Mouse (Mus musculus) macrophage (primary cell): Measurements from ENCODE around the gene Aplf. TPM values are rescaled to one million over a fixed set of nuclear protein-coding genes. Genes with fewer than 3 reads are reported as not detected.
A peak's percentile ranks its signal among the peaks of the same experiment; 100 is the strongest.

Experiments used
- H3K27ac ChIP-seq: fragments of 350-480 bp; formaldehyde crosslinking; 2 replicates; pipeline ENCODE4 v1.9.0; 2021
- H3K36me3 ChIP-seq: fragments of 350-480 bp; formaldehyde crosslinking; 2 replicates; pipeline ENCODE4 v1.9.0; 2021; ENCODE audit errors: inconsistent target
- H3K4me3 ChIP-seq: fragments of 350-480 bp; formaldehyde crosslinking; 2 replicates; pipeline ENCODE4 v1.9.0; 2021; ENCODE audit errors: inconsistent target
- H3K79me2 ChIP-seq: fragments of 350-480 bp; formaldehyde crosslinking; 2 replicates; pipeline ENCODE4 v1.9.0; 2021; ENCODE audit errors: inconsistent target
- WGBS: methylation state at CpG from one replicate; pipeline ENCODE4 v1.1.7; 2026; ENCODE audit warnings: inconsistent platforms; ENCODE audit not compliant: missing documents; 5-methylcytosine and 5-hydroxymethylcytosine counted together
- polyA plus RNA-seq: library from polyadenylated mRNA; stranded (reverse); fragments of 250-400 nt; gene quantifications from 3 replicates; pipeline ENCODE4 v1.2.4, GENCODE M21; 2018; ENCODE audit warnings: inconsistent platforms

Gene Aplf
- polyA plus RNA-seq, 1 experiment from 2014 or later, result 8.1 TPM

GRCm38 (mm10) chr6:87594188-87594587 is 77.8 kb downstream of the Aplf start:
- WGBS, result 91% methylated on average over 6 of the region's 6 CpGs
- no peaks in the 10 kb centered on the region for H3K36me3 ChIP-seq
- no peaks in the 10 kb centered on the region for H3K79me2 ChIP-seq
- H3K27ac ChIP-seq, result no peak overlapping the region
- no peak overlapping the region for H3K4me3 ChIP-seq

- Histone ChIP-seq H3K27ac (no peak within 1 kb of the TSS), H3K4me3 (peak within 1 kb of the TSS; percentile 32), H3K36me3 (no peaks in the 10 kb centered on the region), H3K79me2 (no peaks in the 10 kb centered on the region)
- 6% methylated on average over 33 of the region's 34 CpGs for WGBS
These were observed 81.4 kb downstream of the Aplf start, which contains the start of gene Prokr1 for GRCm38 (mm10) chr6:87590394-87591281. TSS of gene Prokr1 (minus strand) at chr6:87590743.

GRCm38 (mm10) chr6:87589718-87590393 is 82.1 kb downstream of the Aplf start:
- 25% methylated on average over 12 of the region's 12 CpGs for WGBS
- no peaks in the 10 kb centered on the region for H3K36me3 ChIP-seq
- H3K4me3 ChIP-seq, result peak overlapping the region; percentile 32
- H3K79me2 ChIP-seq, result no peaks in the 10 kb centered on the region
- no peak overlapping the region for H3K27ac ChIP-seq

- 96% methylated on average over 7 of the region's 7 CpGs for WGBS
- Histone ChIP-seq H3K4me3 (no peak overlapping the region), H3K79me2 (no peaks in the 10 kb centered on the region), H3K36me3 (no peaks in the 10 kb centered on the region), H3K27ac (no peak overlapping the region)
These were observed 88.0 kb downstream of the Aplf start for GRCm38 (mm10) chr6:87583991-87584390.

GRCm38 (mm10) chr6:87583183-87583611 is 88.8 kb downstream of the Aplf start:
- H3K27ac ChIP-seq, result no peak overlapping the region
- H3K4me3 ChIP-seq, result no peak overlapping the region
- no peaks in the 10 kb centered on the region for H3K79me2 ChIP-seq
- H3K36me3 ChIP-seq, result no peaks in the 10 kb centered on the region
- WGBS, result 83% methylated on average over 1 of the region's 1 CpGs

- H3K4me3 ChIP-seq, result no peak overlapping the region
- H3K27ac ChIP-seq, result no peak overlapping the region
- 16% methylated on average over 6 of the region's 6 CpGs for WGBS
- H3K36me3 ChIP-seq, result no peaks in the 10 kb centered on the region
- no peaks in the 10 kb centered on the region for H3K79me2 ChIP-seq
These were observed 89.5 kb downstream of the Aplf start for GRCm38 (mm10) chr6:87582456-87582855.

GRCm38 (mm10) chr6:87581581-87581980 is 90.4 kb downstream of the Aplf start:
- H3K27ac ChIP-seq, result no peak overlapping the region
- no peaks in the 10 kb centered on the region for H3K36me3 ChIP-seq
- H3K79me2 ChIP-seq, result no peaks in the 10 kb centered on the region
- H3K4me3 ChIP-seq, result no peak overlapping the region
- 92% methylated on average over 15 of the region's 18 CpGs for WGBS

GRCm38 (mm10) chr6:87581071-87581470 is 90.9 kb downstream of the Aplf start:
- 100% methylated on average over 15 of the region's 15 CpGs for WGBS
- no peaks in the 10 kb centered on the region for H3K36me3 ChIP-seq
- H3K27ac ChIP-seq, result no peak overlapping the region
- H3K4me3 ChIP-seq, result no peak overlapping the region
- no peaks in the 10 kb centered on the region for H3K79me2 ChIP-seq

Other genes with a start within 250 kb of the Aplf start
- not detected in 3 replicates for gene Bmp10, start 243.2 kb downstream of the Aplf start, polyA plus RNA-seq
- 57.1 to 128 TPM (median 92.0 TPM) in 3 replicates for gene Arhgap25, start 138.9 kb downstream of the Aplf start, polyA plus RNA-seq
- 0.82 to 2.6 TPM (median 1.1 TPM) in 3 replicates for gene Prokr1, start 81.5 kb downstream of the Aplf start, polyA plus RNA-seq
- gene Efcc1, start 58.7 kb upstream of the Aplf start, polyA plus RNA-seq, result not detected in 3 replicates
- 0.19 TPM in 1 of 3 replicates, not detected in the others for gene Gp9, start 105.9 kb upstream of the Aplf start, polyA plus RNA-seq
- gene Rab43, start 140.0 kb upstream of the Aplf start, polyA plus RNA-seq, result 25.3 to 51.3 TPM (median 35.5 TPM) in 3 replicates
- 2.6 to 20.2 TPM (median 3.1 TPM) in 3 replicates for gene Gm45140, start 163.6 kb upstream of the Aplf start, polyA plus RNA-seq
- gene Isy1, start 166.6 kb upstream of the Aplf start, polyA plus RNA-seq, result 23.0 to 55.1 TPM (median 40.1 TPM) in 3 replicates
- gene Cnbp, start 178.9 kb upstream of the Aplf start, polyA plus RNA-seq, result 127 to 335 TPM (median 146 TPM) in 3 replicates
- gene Copg1, start 215.6 kb upstream of the Aplf start, polyA plus RNA-seq, result 36.1 to 45.7 TPM (median 37.8 TPM) in 3 replicates
- gene Hmces, start 241.7 kb upstream of the Aplf start, polyA plus RNA-seq, result 7.1 to 9.6 TPM (median 7.4 TPM) in 3 replicates